Mouse (Mus musculus) liver, adult 2 months (tissue): ENCODE data around the gene Igfbp6.

ENCODE experiments used
- CTCF ChIP-seq: fragments of 200-500 bp; IDR thresholded peaks from 2 replicates; pipeline ENCODE4 v1.5.1; 2011; ENCODE audit warnings: low read depth, low read length, control low read depth
- POLR2A ChIP-seq: fragments of 200-500 bp; IDR thresholded peaks from 2 replicates; pipeline ENCODE4 v1.6.1; 2011; ENCODE audit warnings: low read length, control low read depth; ENCODE audit not compliant: insufficient read depth; ENCODE audit errors: extremely low read depth

DNA sequence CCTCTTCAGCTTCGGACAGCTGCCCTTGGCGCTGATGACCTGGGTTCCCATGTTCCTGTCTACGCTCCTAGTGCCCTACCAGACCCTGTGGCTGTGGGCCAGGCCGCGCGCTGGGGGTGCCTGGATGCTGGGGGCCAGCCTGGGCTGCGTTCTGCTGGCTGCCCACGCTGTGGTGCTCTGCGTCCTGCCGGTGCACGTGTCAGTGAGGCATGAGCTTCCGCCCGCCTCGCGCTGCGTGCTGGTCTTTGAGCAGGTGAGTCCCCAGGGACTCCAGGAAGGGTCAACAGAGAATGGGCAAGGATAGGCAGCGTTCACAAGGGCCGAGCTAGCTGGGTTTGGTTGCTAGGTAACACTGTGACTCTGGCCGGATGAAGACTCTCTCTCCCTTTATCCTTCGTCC lies 12.7 kb downstream of the Igfbp6 start:
- TF ChIP-seq CTCF (no peak), POLR2A (no peak)
